Mouse (Mus musculus) ES-E14 (cell line): ENCODE measurements around the gene Dkkl1. TPM values are rescaled to one million over a fixed set of nuclear protein-coding genes. Genes with fewer than 3 reads are reported as not detected.
A peak's percentile ranks its signal among the peaks of the same experiment; 100 is the strongest.

Experiments used
- DNase-seq: peaks from one replicate; pipeline ENCODE4 v3.0.0-alpha.2; 2013; ENCODE audit warnings: low read depth, low spot score
- H3K27ac ChIP-seq: 2 replicates; pipeline ENCODE4 v1.5.1; 2012; ENCODE audit warnings: low read depth, mild to moderate bottlenecking, low read length, moderate library complexity, mixed read lengths; ENCODE audit not compliant: poor library complexity, insufficient read depth, severe bottlenecking
- H3K36me3 ChIP-seq: 2 replicates; pipeline ENCODE4 v1.6.1; 2012; ENCODE audit warnings: mild to moderate bottlenecking, low read length, moderate library complexity, mixed read lengths; ENCODE audit not compliant: control insufficient read depth, poor library complexity, insufficient read depth, severe bottlenecking
- H3K4me1 ChIP-seq, 2 experiments: fragments of 150-350 bp in 1 of 2; sonication (generic) in 1 of 2; 2 replicates each; pipeline ENCODE4 v1.6.1; 2012; ENCODE audit warnings: low read length in 2 of 2, mild to moderate bottlenecking in 1 of 2, mixed read lengths in 1 of 2; ENCODE audit not compliant: control insufficient read depth in 2 of 2, insufficient read depth in 2 of 2, poor library complexity in 1 of 2
- H3K4me3 ChIP-seq, 2 experiments: fragments of 150-350 bp in 1 of 2; sonication (generic) in 1 of 2; 2 replicates each; pipeline ENCODE4 v1.5.1; 2012; ENCODE audit warnings: low read length in 2 of 2, low read depth in 1 of 2, mild to moderate bottlenecking in 1 of 2, mixed read lengths in 1 of 2; ENCODE audit not compliant: insufficient read depth in 1 of 2, poor library complexity in 1 of 2, severe bottlenecking in 1 of 2
- H3K9ac ChIP-seq: 2 replicates; pipeline ENCODE4 v1.6.1; 2012; ENCODE audit warnings: low read depth, mild to moderate bottlenecking, low read length, mixed read lengths; ENCODE audit not compliant: poor library complexity, insufficient read depth, severe bottlenecking
- H3K9me3 ChIP-seq: fragments of 150-350 bp; sonication (generic); 2 replicates; pipeline ENCODE4 v1.6.1; 2012; ENCODE audit warnings: low read depth, mild to moderate bottlenecking, low read length; ENCODE audit not compliant: control insufficient read depth, insufficient read depth
- CHD2 ChIP-seq: IDR thresholded peaks from 2 replicates; pipeline ENCODE4 v1.6.1; 2014; ENCODE audit warnings: mild to moderate bottlenecking, low read depth, low read length, inconsistent platforms
- HCFC1 ChIP-seq: IDR thresholded peaks from 2 replicates; pipeline ENCODE4 v1.6.1; 2012; ENCODE audit warnings: low read length, inconsistent platforms, borderline replicate concordance; ENCODE audit not compliant: insufficient read depth
- MAFK ChIP-seq: IDR thresholded peaks from 2 replicates; pipeline ENCODE4 v1.6.1; 2014; ENCODE audit warnings: mild to moderate bottlenecking, low read depth, low read length, inconsistent platforms; ENCODE audit not compliant: insufficient read depth
- ZC3H11A ChIP-seq: IDR thresholded peaks from 2 replicates; pipeline ENCODE4 v1.6.1; 2012; ENCODE audit warnings: low read depth, mild to moderate bottlenecking, inconsistent platforms, low read length, borderline replicate concordance
- ZNF384 ChIP-seq: IDR thresholded peaks from 2 replicates; pipeline ENCODE4 v1.6.1; 2012; ENCODE audit warnings: low read depth, low read length, inconsistent platforms
- in situ Hi-C, 2 experiments: fragments of 600-800 bp; cut with MboI; formaldehyde crosslinking; loops; one replicate each; pipeline ENCODE4 v1.15.1; 2025; ENCODE audit warnings: low sequenced_read_pairs in 2 of 2, inconsistent platforms in 1 of 2; ENCODE audit not compliant: unreplicated experiment in 2 of 2
- total RNA-seq: library from RNA; depleted of rRNA; stranded (reverse); fragments of 300-350 nt; gene quantifications from 2 replicates; pipeline ENCODE4 v1.2.3, GENCODE M21; 2012

Dkkl1 gene
- total RNA-seq, 1 experiment = 6.9 TPM

DNA sequence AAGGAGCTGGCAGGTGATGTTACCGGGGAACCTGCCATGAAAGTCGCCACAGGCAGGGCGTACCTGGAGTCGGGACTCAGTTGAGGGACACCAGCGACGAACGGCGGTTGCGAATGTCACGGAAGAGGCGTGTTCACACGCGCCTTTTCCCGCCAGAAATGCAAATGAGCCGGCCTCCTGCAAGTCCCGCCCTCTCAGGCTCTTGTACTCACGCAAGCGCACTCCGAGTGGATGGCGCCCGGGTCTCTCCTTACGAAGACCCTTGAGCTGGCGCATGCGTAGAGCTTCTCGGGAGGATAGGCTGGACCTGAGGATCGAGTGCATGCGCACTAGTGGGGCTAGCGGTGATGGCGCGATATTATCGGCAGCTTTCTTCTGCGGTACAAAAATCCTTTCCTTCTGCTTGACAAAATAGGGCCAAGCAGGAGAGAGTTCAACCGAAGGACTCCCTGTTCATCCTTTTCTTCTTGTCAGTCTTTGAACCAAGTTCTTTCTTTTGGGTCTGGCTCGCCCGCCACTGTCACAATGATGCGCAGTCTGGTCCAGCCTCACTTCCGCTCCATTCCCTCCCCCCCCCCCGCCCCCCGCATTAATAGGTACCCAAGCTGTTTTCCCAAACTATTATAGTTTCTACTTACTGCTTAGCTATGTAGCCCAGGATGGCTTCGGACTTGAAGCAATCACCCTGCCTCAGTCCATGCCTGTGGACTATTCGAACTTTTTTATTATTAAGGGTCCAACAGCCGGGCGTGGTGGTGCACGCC is 7.4 kb downstream of the Dkkl1 start, which contains the start of gene Ccdc155:
Gene Ccdc155, minus strand, starts transcription at position 513 of the 764 bp plus-strand sequence.
- H3K9ac ChIP-seq = peak within 1 kb of the TSS; percentile 73
- peak; percentile 98 for DNase-seq
- in situ Hi-C loops = no loop called here
- no peak within 1 kb of the TSS for H3K27ac ChIP-seq
- H3K4me1 ChIP-seq = peaks cover 0 to 4% of the 10 kb centered on the region in 2 experiments; a peak in 1 of 4 replicates
- no peaks in the 10 kb centered on the region for H3K36me3 ChIP-seq
- TF ChIP-seq MAFK (no peak), CHD2 (0 out of 2 replicates have a peak, but pooled peaks have one; percentile 26), HCFC1 (no peak), ZC3H11A (no peak)
- no peaks in the 10 kb centered on the region for H3K9me3 ChIP-seq
- peak within 1 kb of the TSS; percentile 54 to 64 for H3K4me3 ChIP-seq

DNA sequence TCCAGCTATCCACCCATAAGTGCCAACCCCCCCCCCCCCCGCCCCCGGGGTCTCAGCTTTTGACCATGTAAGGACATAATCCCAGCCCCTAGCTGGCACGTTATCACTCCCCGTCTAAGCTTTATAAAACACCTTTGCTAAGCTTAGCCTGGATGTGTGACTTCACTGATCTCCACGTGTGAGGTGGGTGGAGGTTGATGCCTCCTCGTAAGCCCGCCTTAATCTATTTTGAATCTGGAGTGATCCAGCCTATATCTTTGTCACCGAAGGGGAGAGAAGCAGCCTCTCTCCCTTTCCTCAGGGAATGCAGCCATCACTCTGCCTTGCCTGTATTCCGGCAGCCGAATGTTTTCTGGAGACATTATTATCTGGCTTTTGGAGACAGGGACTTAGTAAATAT is 9.3 kb downstream of the Dkkl1 start:
- DNase-seq = no peak
- H3K9ac ChIP-seq = no peak overlapping the region
- peaks cover 0 to 5% of the 10 kb centered on the region in 2 experiments; a peak in 1 of 4 replicates for H3K4me1 ChIP-seq
- H3K27ac ChIP-seq = no peak overlapping the region
- in situ Hi-C loops = no loop called here
- no peaks in the 10 kb centered on the region for H3K9me3 ChIP-seq
- no peak overlapping the region for H3K4me3 ChIP-seq
- H3K36me3 ChIP-seq = no peaks in the 10 kb centered on the region
- TF ChIP-seq CHD2 = no peak
- no peak for TF ChIP-seq ZNF384
- no peak for TF ChIP-seq MAFK
- TF ChIP-seq HCFC1 = no peak
- TF ChIP-seq ZC3H11A = no peak

GRCm38 (mm10) chr7:45198961-45199360 is 13.0 kb downstream of the Dkkl1 start:
- DNase-seq = no peak
- peaks cover 0 to 6% of the 10 kb centered on the region in 2 experiments; a peak in 1 of 4 replicates for H3K4me1 ChIP-seq
- in situ Hi-C loops = no loop called here
- H3K27ac ChIP-seq = no peak overlapping the region
- H3K9ac ChIP-seq = no peak overlapping the region
- TF ChIP-seq HCFC1 (no peak), MAFK (no peak), ZC3H11A (no peak), CHD2 (no peak), ZNF384 (no peak)
- no peaks in the 10 kb centered on the region for H3K36me3 ChIP-seq
- no peak overlapping the region for H3K4me3 ChIP-seq
- no peaks in the 10 kb centered on the region for H3K9me3 ChIP-seq

GRCm38 (mm10) chr7:45198435-45198834 is 13.5 kb downstream of the Dkkl1 start:
- Histone ChIP-seq H3K27ac (no peak overlapping the region), H3K4me3 (no peak overlapping the region), H3K9me3 (no peaks in the 10 kb centered on the region), H3K9ac (no peak overlapping the region), H3K36me3 (no peaks in the 10 kb centered on the region), H3K4me1 (peaks cover 0 to 9% of the 10 kb centered on the region in 2 experiments; a peak in 1 of 4 replicates)
- no peak for DNase-seq
- in situ Hi-C loops = no loop called here
- TF ChIP-seq ZC3H11A (peak; percentile 28; the same call in 1 of the 2 replicates), HCFC1 (no peak), MAFK (no peak), CHD2 (no peak), ZNF384 (no peak)
